Mouse (Mus musculus): ENCODE results near the gene Dlg3.

DNA sequence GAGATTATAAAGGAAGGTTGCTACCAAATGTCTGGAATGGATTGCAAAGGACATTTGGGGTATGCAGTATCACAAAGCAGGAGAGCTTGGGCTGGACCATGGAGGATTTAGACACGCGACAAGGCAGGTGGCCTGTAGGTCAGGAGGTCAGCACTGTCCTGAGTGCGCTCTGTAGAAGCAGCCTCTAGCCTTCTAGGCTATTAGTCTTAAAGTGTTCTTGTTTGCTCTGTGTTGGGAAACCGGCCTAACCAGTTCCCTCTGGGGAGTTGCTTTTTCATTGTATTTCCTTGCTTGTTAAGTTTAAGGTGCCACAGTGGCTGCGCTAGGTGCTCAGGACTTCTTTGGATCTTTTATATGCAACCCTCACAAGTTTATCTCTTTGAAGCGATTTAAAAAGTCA lies 34.5 kb downstream of the Dlg3 start:
- no peak for TF ChIP-seq POLR2AphosphoS2 (IDR thresholded peaks at IDR 0.05; ENCODE audit: low read length)
- TF ChIP-seq POLR2A (IDR thresholded peaks at IDR 0.05; ENCODE audit: control insufficient read depth in 1 of 2, insufficient read depth in 1 of 2, low read depth in 1 of 2, low read length in 2 of 2, poor library complexity in 1 of 2): no peak
- no peak for TF ChIP-seq CTCF (IDR thresholded peaks at IDR 0.05 in 2 of 3, conservative IDR thresholded peaks at IDR 0.05 in 1 of 3; ENCODE audit: control insufficient read depth in 1 of 3, insufficient read depth in 1 of 3, low read depth in 2 of 3, low read length in 3 of 3, poor library complexity in 1 of 3, severe bottlenecking in 1 of 3)
- TF ChIP-seq CHD1 (IDR thresholded peaks at IDR 0.05; ENCODE audit: low read depth, low read length): no peak
- no peak for TF ChIP-seq USF1 (IDR thresholded peaks at IDR 0.05; ENCODE audit: low read depth, low read length)

Measured in MEL (cell line).